Mouse (Mus musculus) spleen, adult 2 months (tissue): Measurements from ENCODE around the gene Cct6b.

Source experiments
- CTCF ChIP-seq: fragments of 200-500 bp; IDR thresholded peaks from 2 replicates; pipeline ENCODE4 v1.5.1; 2011; ENCODE audit warnings: mild to moderate bottlenecking, inconsistent platforms; ENCODE audit not compliant: insufficient read depth, insufficient read length, insufficient replicate concordance; ENCODE audit errors: extremely low read depth
- POLR2A ChIP-seq: fragments of 200-500 bp; IDR thresholded peaks from 2 replicates; pipeline ENCODE4 v1.6.1; 2011; ENCODE audit warnings: low read depth, low read length, inconsistent platforms

GRCm38 (mm10) chr11:82763261-82763660 is 860 bp downstream of the Cct6b start:
- TF ChIP-seq CTCF (no peak), POLR2A (no peak)
